Mouse (Mus musculus) cerebellum, postnatal 10 days (tissue): ENCODE measurements around the gene H2afx.
A peak's percentile ranks its signal among the peaks of the same experiment; 100 is the strongest.
"Not testable (repeated sequence)": the region's sequence is repeated elsewhere in the genome, so short reads cannot be mapped to it uniquely, and the experiment has no call there.

Source experiments
- DNase-seq, 2 experiments: peaks; one replicate each; pipeline ENCODE4 v3.0.0; 2021; ENCODE audit warnings: mixed read lengths in 2 of 2

Gene H2afx

GRCm38 (mm10) chr9:44319105-44319886, 15.2 kb upstream of the H2afx start:
- DNase-seq, result peak in 1 of 2 experiments; percentile 29

GRCm38 (mm10) chr9:44319887-44320798, 14.4 kb upstream of the H2afx start, which contains the start of gene C2cd2l:
C2cd2l (minus strand) TSS chr9:44320285.
- DNase-seq, result peak; percentile 95 to 97

DNA sequence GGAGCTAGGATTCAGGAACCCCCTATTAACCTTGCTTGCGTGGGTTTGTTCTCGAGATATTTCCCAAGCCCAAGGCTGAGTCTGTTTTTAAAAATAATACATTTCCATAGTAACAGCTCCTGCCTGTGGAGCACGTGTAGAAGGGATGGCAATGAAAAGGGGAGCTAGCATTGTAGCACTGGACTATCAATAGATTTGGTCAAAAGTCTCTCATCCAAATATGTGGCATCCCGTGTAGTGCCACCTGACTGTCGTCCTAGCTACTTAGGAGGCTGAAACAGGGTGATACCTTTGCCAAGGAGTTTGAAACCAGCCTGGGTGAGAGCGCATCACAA, 13.7 kb upstream of the H2afx start:
- DNase-seq, result peak in 1 of 2 experiments; percentile 32

DNA sequence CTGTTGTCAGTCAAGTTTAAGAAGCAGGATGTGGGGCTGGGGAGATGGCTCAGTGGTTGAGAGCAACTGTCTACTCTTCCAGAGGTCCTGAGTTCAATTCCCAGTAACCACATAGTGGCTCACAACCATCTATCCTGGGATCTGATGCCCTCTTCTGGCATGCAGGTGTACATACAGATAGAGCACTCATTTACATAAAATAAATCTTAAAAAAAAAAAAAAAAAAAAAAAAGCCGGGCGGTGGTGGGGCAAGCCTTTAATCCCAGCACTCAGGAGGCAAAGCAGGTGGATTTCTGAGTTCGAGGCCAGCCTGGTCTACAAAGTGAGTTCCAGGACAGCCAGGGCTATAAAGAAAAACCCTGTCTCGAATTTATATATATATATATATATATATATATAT, 10.8 kb upstream of the H2afx start:
- not testable (repeated sequence) for DNase-seq

DNA sequence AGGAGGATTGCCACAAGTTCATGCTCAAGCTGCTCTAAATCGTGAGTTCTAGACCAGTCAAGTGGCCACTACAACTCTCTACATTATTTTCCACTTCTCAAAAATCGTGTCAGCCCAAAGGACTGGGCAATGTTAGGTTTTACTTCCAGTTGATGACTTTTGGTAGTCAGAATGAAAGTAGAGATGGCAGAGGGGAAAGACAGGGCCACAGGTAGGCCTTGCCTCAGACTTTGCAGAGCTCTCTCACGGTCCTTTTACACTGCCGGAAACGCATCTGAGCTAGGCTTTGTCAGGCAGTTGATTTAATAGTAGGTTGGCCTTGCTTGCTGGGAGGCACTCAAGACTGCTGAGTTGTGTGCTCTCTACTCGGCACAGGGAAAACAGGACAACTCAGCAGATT, 10.3 kb upstream of the H2afx start:
- DNase-seq, result no peak

- not testable (repeated sequence) for DNase-seq
These were observed 9.3 kb upstream of the H2afx start for GRCm38 (mm10) chr9:44325032-44325767.

GRCm38 (mm10) chr9:44325768-44326370, 8.6 kb upstream of the H2afx start, which contains the start of gene Dpagt1:
Dpagt1 (plus strand) TSS chr9:44326019.
- DNase-seq, result no peak

- DNase-seq, result peak; percentile 88 to 91
These were observed 8.0 kb upstream of the H2afx start for GRCm38 (mm10) chr9:44326371-44327063.

DNA sequence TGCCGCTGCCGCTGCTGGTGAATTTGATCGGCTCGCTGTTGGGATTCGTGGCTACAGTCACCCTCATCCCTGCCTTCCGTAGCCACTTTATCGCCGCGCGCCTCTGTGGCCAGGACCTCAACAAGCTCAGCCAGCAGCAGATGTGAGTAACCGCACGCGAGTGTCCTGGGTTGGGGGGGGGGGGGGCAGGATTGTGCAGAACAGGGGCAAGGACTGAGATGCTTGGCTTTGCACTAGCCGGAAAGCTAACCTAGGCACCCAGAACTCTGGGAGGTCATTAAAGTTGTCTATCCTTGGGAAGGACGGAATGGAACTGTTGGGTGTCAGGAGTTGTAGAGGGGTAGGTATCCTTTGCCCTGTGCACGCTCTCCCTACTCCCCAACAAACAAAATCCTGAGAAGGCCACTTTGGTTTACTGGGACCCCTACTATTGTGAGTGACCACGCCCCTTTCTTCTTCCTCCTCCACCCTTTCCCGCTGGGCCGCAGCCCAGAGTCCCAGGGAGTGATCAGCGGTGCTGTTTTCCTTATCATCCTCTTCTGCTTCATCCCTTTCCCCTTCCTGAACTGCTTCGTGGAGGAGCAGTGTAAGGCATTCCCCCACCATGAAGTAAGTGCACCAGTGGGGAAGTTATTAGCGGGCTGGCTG, 7.3 kb upstream of the H2afx start:
- no peak for DNase-seq

DNA sequence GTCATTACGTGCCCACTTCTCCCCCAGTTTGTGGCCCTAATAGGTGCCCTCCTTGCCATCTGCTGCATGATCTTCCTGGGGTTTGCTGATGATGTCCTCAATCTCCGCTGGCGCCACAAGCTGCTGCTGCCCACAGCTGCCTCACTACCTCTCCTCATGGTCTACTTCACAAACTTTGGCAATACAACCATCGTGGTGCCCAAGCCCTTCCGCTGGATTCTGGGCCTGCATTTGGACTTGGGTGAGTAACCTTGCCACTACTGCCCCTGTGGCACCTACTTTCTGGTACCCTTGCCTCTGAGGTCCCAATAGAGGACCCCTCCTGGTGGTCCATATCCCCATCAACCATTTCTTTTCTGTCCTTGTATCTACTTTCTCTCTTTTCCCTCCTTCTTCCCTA, 6.6 kb upstream of the H2afx start:
- DNase-seq, result no peak

DNA sequence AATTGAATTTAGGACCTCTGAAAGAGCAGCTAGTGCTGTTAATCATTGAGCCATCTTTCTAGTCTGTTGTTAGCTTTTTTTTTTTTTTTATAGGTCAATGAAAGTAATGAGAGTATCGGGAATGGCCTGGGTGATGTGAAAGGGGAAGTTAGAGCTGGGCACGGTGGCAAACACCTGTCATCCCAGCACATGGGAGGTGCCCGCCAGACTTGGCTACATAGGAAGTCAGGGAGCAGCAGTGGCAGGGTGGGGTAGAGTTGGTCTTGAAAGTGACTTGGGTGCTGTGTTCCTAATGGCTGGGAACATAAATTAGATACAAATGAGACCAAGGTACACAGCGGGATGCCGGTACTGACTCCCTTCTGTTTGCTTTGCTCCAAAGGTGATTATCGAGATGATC, 3.8 kb upstream of the H2afx start:
- no peak for DNase-seq

GRCm38 (mm10) chr9:44332918-44333638, 1.4 kb upstream of the H2afx start:
- peak in 1 of 2 experiments; percentile 31 for DNase-seq

DNA sequence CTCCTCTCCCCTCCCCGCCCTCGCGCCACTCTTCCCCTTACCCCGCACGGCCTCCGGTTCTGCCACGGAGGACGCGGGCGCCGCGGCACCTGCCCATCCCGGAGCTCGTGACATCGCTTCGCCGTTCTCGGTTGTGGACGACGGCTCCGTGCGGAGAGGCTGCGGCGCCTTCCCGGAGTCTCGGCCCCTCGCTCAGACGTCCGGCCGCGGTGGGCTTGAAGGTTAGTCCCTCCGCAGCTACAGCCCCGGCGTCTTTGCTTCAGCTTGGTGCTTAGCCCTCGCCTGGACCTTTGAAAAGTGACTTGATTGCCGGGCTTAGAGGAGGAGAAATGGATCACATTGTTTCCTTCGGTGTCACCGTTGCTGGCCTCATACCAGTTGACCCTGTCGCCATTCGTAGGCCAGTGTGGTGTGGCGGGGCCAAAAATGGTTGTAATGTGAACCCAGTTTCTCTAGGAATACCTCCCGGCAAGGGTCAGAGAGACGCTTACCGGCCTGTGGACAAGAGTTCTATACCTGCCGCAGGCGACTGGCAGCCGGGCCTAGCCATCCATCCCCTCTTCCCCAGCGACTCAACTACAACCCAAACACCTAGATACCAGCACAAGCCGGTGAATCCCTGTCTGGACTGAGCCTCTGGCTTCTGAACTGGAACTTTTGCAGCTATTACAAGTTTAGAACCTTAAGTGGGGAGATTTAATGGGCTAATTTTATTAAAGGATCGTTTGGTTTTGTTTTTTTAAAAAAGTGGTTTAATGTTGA, 1.0 kb downstream of the H2afx start:
- peak in 1 of 2 experiments; percentile 48 for DNase-seq

- DNase-seq, result no peak
These were observed 1.6 kb downstream of the H2afx start for GRCm38 (mm10) chr9:44336093-44336406.

- DNase-seq, result not testable (repeated sequence)
These were observed 2.0 kb downstream of the H2afx start for GRCm38 (mm10) chr9:44336513-44336912.

GRCm38 (mm10) chr9:44336964-44337363, 2.5 kb downstream of the H2afx start:
- no peak for DNase-seq

GRCm38 (mm10) chr9:44337436-44338169, 3.1 kb downstream of the H2afx start:
- no peak for DNase-seq

GRCm38 (mm10) chr9:44338574-44338973, 4.1 kb downstream of the H2afx start:
- DNase-seq, result no peak

GRCm38 (mm10) chr9:44341487-44341886, 7.0 kb downstream of the H2afx start:
- DNase-seq, result no peak
